Mouse (Mus musculus) bone marrow macrophage, adult 2 months (primary cell): Measurements from ENCODE around the gene N4bp2l1. TPM values are rescaled to one million over a fixed set of nuclear protein-coding genes. Genes with fewer than 3 reads are reported as not detected.

ENCODE experiments used
- H3K27ac ChIP-seq: 2 replicates; pipeline ENCODE4 v1.5.1; 2012; ENCODE audit warnings: low read depth, low read length; ENCODE audit not compliant: insufficient read depth
- H3K4me1 ChIP-seq: 2 replicates; pipeline ENCODE4 v1.6.1; 2012; ENCODE audit warnings: low read length; ENCODE audit not compliant: control insufficient read depth, insufficient read depth
- H3K4me3 ChIP-seq: 2 replicates; pipeline ENCODE4 v1.5.1; 2012; ENCODE audit warnings: mild to moderate bottlenecking, low read length, moderate library complexity; ENCODE audit not compliant: insufficient read depth
- CTCF ChIP-seq: IDR thresholded peaks from 2 replicates; pipeline ENCODE4 v1.5.1; 2012; ENCODE audit warnings: low read depth, mild to moderate bottlenecking, low read length, moderate library complexity
- POLR2A ChIP-seq: IDR thresholded peaks from 2 replicates; pipeline ENCODE4 v1.6.1; 2012; ENCODE audit warnings: mild to moderate bottlenecking, low read depth, low read length, borderline replicate concordance
- polyA plus RNA-seq: library from polyadenylated mRNA; stranded (reverse); fragments of >200 nt; gene quantifications from 2 replicates; pipeline ENCODE4 v1.2.4, GENCODE M21; 2012; ENCODE audit not compliant: missing spikeins, insufficient read depth, insufficient read length

N4bp2l1 gene
- polyA plus RNA-seq, 1 experiment, result 112 TPM

GRCm38 (mm10) chr5:150589945-150590344 is 7.0 kb downstream of the N4bp2l1 start:
- Histone ChIP-seq H3K27ac (no peak overlapping the region), H3K4me3 (no peak overlapping the region), H3K4me1 (peaks cover 12% of the 10 kb centered on the region)
- TF ChIP-seq CTCF (no peak), POLR2A (no peak)

GRCm38 (mm10) chr5:150584337-150584729 is 12.7 kb downstream of the N4bp2l1 start:
- no peak overlapping the region for H3K27ac ChIP-seq
- no peak overlapping the region for H3K4me3 ChIP-seq
- no peak for TF ChIP-seq POLR2A
- TF ChIP-seq CTCF, result no peak
- H3K4me1 ChIP-seq, result peaks cover 31% of the 10 kb centered on the region

GRCm38 (mm10) chr5:150583622-150584336 is 13.2 kb downstream of the N4bp2l1 start:
- H3K27ac ChIP-seq, result no peak overlapping the region

GRCm38 (mm10) chr5:150583181-150583580 is 13.8 kb downstream of the N4bp2l1 start:
- H3K27ac ChIP-seq, result no peak overlapping the region
- peaks cover 41% of the 10 kb centered on the region for H3K4me1 ChIP-seq
- TF ChIP-seq CTCF, result no peak
- no peak for TF ChIP-seq POLR2A
- no peak overlapping the region for H3K4me3 ChIP-seq

More at GRCm38 (mm10) chr5:150583622-150584336, 13.2 kb downstream of the N4bp2l1 start:
- TF ChIP-seq POLR2A (no peak), CTCF (no peak)
- peaks cover 36% of the 10 kb centered on the region for H3K4me1 ChIP-seq
- H3K4me3 ChIP-seq, result no peak overlapping the region

GRCm38 (mm10) chr5:150581180-150581579 is 15.8 kb downstream of the N4bp2l1 start:
- no peak overlapping the region for H3K27ac ChIP-seq
- peaks cover 41% of the 10 kb centered on the region for H3K4me1 ChIP-seq
- no peak overlapping the region for H3K4me3 ChIP-seq
- TF ChIP-seq POLR2A (no peak), CTCF (no peak)

- H3K4me1 ChIP-seq, result peaks cover 29% of the 10 kb centered on the region
Observed at GRCm38 (mm10) chr5:150578613-150579171, 18.3 kb downstream of the N4bp2l1 start.

GRCm38 (mm10) chr5:150576832-150577231 is 20.2 kb downstream of the N4bp2l1 start:
- Histone ChIP-seq H3K4me3 (no peak overlapping the region), H3K27ac (no peak overlapping the region), H3K4me1 (peaks cover 20% of the 10 kb centered on the region)
- TF ChIP-seq POLR2A (no peak), CTCF (no peak)

More at GRCm38 (mm10) chr5:150578613-150579171, 18.3 kb downstream of the N4bp2l1 start:
- H3K27ac ChIP-seq, result no peak overlapping the region
- no peak overlapping the region for H3K4me3 ChIP-seq
- TF ChIP-seq CTCF (no peak), POLR2A (no peak)

- Histone ChIP-seq H3K4me3 (no peak overlapping the region), H3K4me1 (peaks cover 10% of the 10 kb centered on the region), H3K27ac (no peak overlapping the region)
- TF ChIP-seq CTCF (no peak), POLR2A (no peak)
Observed at GRCm38 (mm10) chr5:150574885-150575284, 22.1 kb downstream of the N4bp2l1 start.

GRCm38 (mm10) chr5:150574403-150574802 is 22.6 kb downstream of the N4bp2l1 start:
- H3K4me1 ChIP-seq, result peaks cover 10% of the 10 kb centered on the region
- H3K27ac ChIP-seq, result no peak overlapping the region
- H3K4me3 ChIP-seq, result no peak overlapping the region
- TF ChIP-seq POLR2A (no peak), CTCF (no peak)
